Mouse (Mus musculus): ENCODE measurements around the gene Blmh. TPM values are rescaled to one million over a fixed set of nuclear protein-coding genes. Genes with fewer than 3 reads are reported as not detected.

Gene Blmh
- polyA plus RNA-seq (2012; rRNA removed) (10.3 and 16.2 TPM in 2 replicates), polyA plus RNA-seq (2014; fragmentation: Nextera tagmentation; extraction: Ambion mirVana) (34.7 and 37.1 TPM in 2 replicates)

- H3K9ac ChIP-seq (replicated peaks) = no peak within 1 kb of the TSS
- ATAC-seq (ENCODE audit: insufficient read depth) = no peak
- H3K4me2 ChIP-seq (ENCODE audit: low read depth) = no peak within 1 kb of the TSS
- no peaks in the 10 kb centered on the region for H3K36me3 ChIP-seq (replicated peaks; ENCODE audit: control insufficient read depth, insufficient read depth, low read depth)
- no peak within 1 kb of the TSS for H3K27ac ChIP-seq
- no peaks in the 10 kb centered on the region; a peak in 1 of 4 replicates for H3K4me1 ChIP-seq (replicated peaks; ENCODE audit: control insufficient read depth in 2 of 2, insufficient read depth in 2 of 2, low read length in 1 of 2)
- H3K4me3 ChIP-seq (ENCODE audit: insufficient read depth in 1 of 2, low read depth in 2 of 2, low read length in 2 of 2) = no peak within 1 kb of the TSS
- no peak for TF ChIP-seq CTCF (IDR thresholded peaks at IDR 0.05; ENCODE audit: low read depth)
- no peak for TF ChIP-seq EP300 (IDR thresholded peaks at IDR 0.05; ENCODE audit: low read depth)
- WGBS (ENCODE audit: insufficient replicate concordance) = 54% methylated on average over 6 of the region's 6 CpGs
- DNase-seq (ENCODE audit: low read depth in 3 of 3, low spot score in 3 of 3) = no peak
- no peaks in the 10 kb centered on the region for H3K27me3 ChIP-seq (ENCODE audit: control insufficient read depth, insufficient read depth, low read length)
- no peaks in the 10 kb centered on the region for H3K9me3 ChIP-seq (ENCODE audit: control insufficient read depth, low read length)
Observed at GRCm38 (mm10) chr11:76924759-76925236, at the start of gene Blmh. Gene Blmh (plus strand): TSS chr11:76924809.

- TF ChIP-seq EP300 (IDR thresholded peaks at IDR 0.05; ENCODE audit: low read depth) (no peak), CTCF (IDR thresholded peaks at IDR 0.05; ENCODE audit: low read depth) (no peak)
- H3K27ac ChIP-seq = no peak overlapping the region
- ATAC-seq (ENCODE audit: insufficient read depth) (no peak), DNase-seq (ENCODE audit: low read depth in 3 of 3, low spot score in 3 of 3) (no peak)
- no peak overlapping the region for H3K9ac ChIP-seq (replicated peaks)
- 37% methylated on average over 5 of the region's 5 CpGs for WGBS (ENCODE audit: insufficient replicate concordance)
- no peak overlapping the region for H3K4me3 ChIP-seq (ENCODE audit: insufficient read depth in 1 of 2, low read depth in 2 of 2, low read length in 2 of 2)
- no peaks in the 10 kb centered on the region for H3K36me3 ChIP-seq (replicated peaks; ENCODE audit: control insufficient read depth, insufficient read depth, low read depth)
- no peaks in the 10 kb centered on the region for H3K9me3 ChIP-seq (ENCODE audit: control insufficient read depth, low read length)
- H3K4me2 ChIP-seq (ENCODE audit: low read depth) = no peak overlapping the region
- no peaks in the 10 kb centered on the region for H3K27me3 ChIP-seq (ENCODE audit: control insufficient read depth, insufficient read depth, low read length)
- H3K4me1 ChIP-seq (replicated peaks; ENCODE audit: control insufficient read depth in 2 of 2, insufficient read depth in 2 of 2, low read length in 1 of 2) = peaks cover 0 to 5% of the 10 kb centered on the region in 2 experiments; a peak in 1 of 4 replicates
Observed at GRCm38 (mm10) chr11:76879816-76880215, 44.8 kb upstream of the Blmh start.

DNA sequence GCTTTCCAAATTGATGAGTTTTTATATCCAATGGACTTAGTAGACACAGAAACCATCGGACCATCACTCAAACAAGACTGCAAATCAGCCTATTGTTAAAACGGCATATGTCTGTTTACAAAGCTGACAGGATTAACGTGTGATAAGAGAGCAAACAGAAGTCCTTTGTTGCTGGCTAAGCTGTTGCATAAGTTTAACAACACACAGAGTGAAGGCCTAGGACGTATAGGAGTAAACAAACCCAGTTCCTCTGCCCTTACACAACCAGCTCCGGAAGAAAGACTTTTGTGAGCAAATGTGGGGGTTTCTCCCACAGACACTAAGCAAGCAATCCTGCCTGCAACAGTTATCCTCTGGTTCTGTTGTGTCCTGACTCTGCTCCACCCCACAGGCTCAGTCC lies 40.2 kb upstream of the Blmh start:
- TF ChIP-seq EP300 (IDR thresholded peaks at IDR 0.05; ENCODE audit: low read depth) (no peak), CTCF (IDR thresholded peaks at IDR 0.05; ENCODE audit: low read depth) (no peak)
- H3K4me3 ChIP-seq (ENCODE audit: insufficient read depth in 1 of 2, low read depth in 2 of 2, low read length in 2 of 2) = no peak overlapping the region
- peaks cover 0 to 7% of the 10 kb centered on the region in 2 experiments; a peak in 2 of 4 replicates for H3K4me1 ChIP-seq (replicated peaks; ENCODE audit: control insufficient read depth in 2 of 2, insufficient read depth in 2 of 2, low read length in 1 of 2)
- H3K27me3 ChIP-seq (ENCODE audit: control insufficient read depth, insufficient read depth, low read length) = no peaks in the 10 kb centered on the region
- H3K36me3 ChIP-seq (replicated peaks; ENCODE audit: control insufficient read depth, insufficient read depth, low read depth) = no peaks in the 10 kb centered on the region
- 36% methylated on average over 5 of the region's 5 CpGs for WGBS (ENCODE audit: insufficient replicate concordance)
- no peak for DNase-seq (ENCODE audit: low read depth in 3 of 3, low spot score in 3 of 3)
- no peak for ATAC-seq (ENCODE audit: insufficient read depth)
- H3K9ac ChIP-seq (replicated peaks) = no peak overlapping the region
- no peak overlapping the region for H3K27ac ChIP-seq
- H3K9me3 ChIP-seq (ENCODE audit: control insufficient read depth, low read length) = no peaks in the 10 kb centered on the region
- no peak overlapping the region for H3K4me2 ChIP-seq (ENCODE audit: low read depth)

DNA sequence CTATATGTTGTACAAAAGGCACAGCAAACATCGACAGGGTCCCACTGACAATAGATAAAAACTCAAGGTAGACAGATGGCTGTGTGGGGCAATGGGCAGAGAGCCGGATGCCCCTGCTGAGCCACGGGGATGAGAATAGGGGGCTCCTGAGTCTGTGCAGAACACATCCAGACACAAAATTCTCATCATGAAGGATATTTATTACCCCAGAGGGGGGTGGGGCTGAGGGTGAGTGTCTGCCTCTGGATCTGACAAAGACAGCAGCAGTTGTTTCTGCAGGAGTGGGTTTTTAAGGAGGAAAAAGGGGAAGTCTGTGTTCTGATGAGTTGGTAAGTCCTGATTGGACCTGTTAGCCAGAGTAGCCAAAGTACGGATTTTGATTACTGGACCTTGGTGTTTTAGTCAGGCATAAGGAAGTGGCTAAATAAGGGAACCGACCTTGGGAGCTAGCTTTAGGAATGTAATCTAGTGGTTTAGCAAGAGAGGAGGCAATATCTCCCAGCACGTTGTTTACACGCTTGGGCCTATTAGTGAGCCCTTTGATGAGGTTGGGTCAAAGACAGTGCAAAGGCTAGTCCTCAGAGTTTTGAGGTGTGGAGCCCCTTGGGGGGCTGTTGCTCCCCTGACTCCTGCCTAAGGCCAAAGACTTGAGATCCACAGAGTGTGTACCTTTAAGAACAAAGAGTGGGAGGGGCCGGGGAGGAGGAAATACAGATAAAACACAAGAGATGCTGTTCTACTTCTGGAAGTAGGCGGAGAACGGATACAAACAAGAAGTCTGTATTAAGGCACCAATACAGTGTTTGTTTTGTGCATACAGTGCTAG lies 35.1 kb upstream of the Blmh start:
- Histone ChIP-seq H3K9me3 (ENCODE audit: control insufficient read depth, low read length) (no peaks in the 10 kb centered on the region), H3K27me3 (ENCODE audit: control insufficient read depth, insufficient read depth, low read length) (no peaks in the 10 kb centered on the region), H3K4me1 (replicated peaks; ENCODE audit: control insufficient read depth in 2 of 2, insufficient read depth in 2 of 2, low read length in 1 of 2) (peaks cover 0 to 23% of the 10 kb centered on the region in 2 experiments; a peak in 2 of 4 replicates), H3K9ac (replicated peaks) (no peak overlapping the region), H3K27ac (no peak overlapping the region), H3K4me3 (ENCODE audit: insufficient read depth in 1 of 2, low read depth in 2 of 2, low read length in 2 of 2) (no peak overlapping the region), H3K4me2 (ENCODE audit: low read depth) (no peak overlapping the region), H3K36me3 (replicated peaks; ENCODE audit: control insufficient read depth, insufficient read depth, low read depth) (no peaks in the 10 kb centered on the region)
- ATAC-seq (ENCODE audit: insufficient read depth) (no peak), DNase-seq (ENCODE audit: low read depth in 3 of 3, low spot score in 3 of 3) (no peak)
- no peak for TF ChIP-seq CTCF (IDR thresholded peaks at IDR 0.05; ENCODE audit: low read depth)
- no peak for TF ChIP-seq EP300 (IDR thresholded peaks at IDR 0.05; ENCODE audit: low read depth)
- WGBS (ENCODE audit: insufficient replicate concordance) = 24% methylated on average over 10 of the region's 10 CpGs

GRCm38 (mm10) chr11:76891171-76891570 lies 33.4 kb upstream of the Blmh start:
- ATAC-seq (ENCODE audit: insufficient read depth) = no peak

More at GRCm38 (mm10) chr11:76891171-76891570, 33.4 kb upstream of the Blmh start:
- Histone ChIP-seq H3K36me3 (replicated peaks; ENCODE audit: control insufficient read depth, insufficient read depth, low read depth) (no peaks in the 10 kb centered on the region), H3K9me3 (ENCODE audit: control insufficient read depth, low read length) (no peaks in the 10 kb centered on the region), H3K4me1 (replicated peaks; ENCODE audit: control insufficient read depth in 2 of 2, insufficient read depth in 2 of 2, low read length in 1 of 2) (peaks cover 0 to 20% of the 10 kb centered on the region in 2 experiments; a peak in 2 of 4 replicates), H3K4me3 (ENCODE audit: insufficient read depth in 1 of 2, low read depth in 2 of 2, low read length in 2 of 2) (no peak overlapping the region), H3K27ac (no peak overlapping the region), H3K9ac (replicated peaks) (no peak overlapping the region), H3K4me2 (ENCODE audit: low read depth) (no peak overlapping the region), H3K27me3 (ENCODE audit: control insufficient read depth, insufficient read depth, low read length) (no peaks in the 10 kb centered on the region)
- DNase-seq (ENCODE audit: low read depth in 3 of 3, low spot score in 3 of 3) = no peak
- 70% methylated on average over 7 of the region's 7 CpGs for WGBS (ENCODE audit: insufficient replicate concordance)
- TF ChIP-seq CTCF (IDR thresholded peaks at IDR 0.05; ENCODE audit: low read depth) (no peak), EP300 (IDR thresholded peaks at IDR 0.05; ENCODE audit: low read depth) (no peak)

All from liver, embryonic 14.5 days (tissue).